Mouse (Mus musculus) CH12.LX (cell line): ENCODE results near the gene Vasp. TPM values are rescaled to one million over a fixed set of nuclear protein-coding genes. Genes with fewer than 3 reads are reported as not detected.

Experiments
- DNase-seq: peaks from one replicate; pipeline ENCODE4 v3.0.0-alpha.2; 2013; ENCODE audit errors: extremely low read depth
- H3K27ac ChIP-seq: 2 replicates; pipeline ENCODE4 v1.5.1; 2012; ENCODE audit warnings: low read depth, mild to moderate bottlenecking, control low read depth, moderate library complexity; ENCODE audit not compliant: insufficient read depth
- H3K27me3 ChIP-seq: replicated peaks from 2 replicates; pipeline ENCODE3; 2012; ENCODE audit warnings: inconsistent platforms
- H3K36me3 ChIP-seq, 2 experiments: replicated peaks in 1 of 2; 2 replicates each; pipeline versions ENCODE3 to v1.6.1; 2012; ENCODE audit warnings: inconsistent platforms in 1 of 2, low read length in 1 of 2, mild to moderate bottlenecking in 1 of 2, mixed read lengths in 1 of 2, moderate library complexity in 1 of 2; ENCODE audit not compliant: control insufficient read depth in 1 of 2, insufficient read depth in 1 of 2
- H3K4me1 ChIP-seq, 2 experiments: 2 replicates each; pipeline ENCODE4 v1.6.1; 2012; ENCODE audit warnings: inconsistent platforms in 1 of 2, moderate library complexity in 1 of 2; ENCODE audit not compliant: insufficient read depth in 2 of 2, control insufficient read depth in 1 of 2
- H3K4me2 ChIP-seq: 2 replicates; pipeline ENCODE4 v1.6.1; 2012; ENCODE audit warnings: low read depth, mild to moderate bottlenecking, control low read depth; ENCODE audit not compliant: poor library complexity, insufficient read depth, severe bottlenecking
- H3K4me3 ChIP-seq, 3 experiments: fragments of 150-350 bp in 1 of 3; sonication (generic) in 1 of 3; replicated peaks in 1 of 3; 2 replicates each; pipeline versions ENCODE3 to v1.5.1; 2011 to 2012; ENCODE audit warnings: low read depth in 2 of 3, low read length in 2 of 3, mild to moderate bottlenecking in 2 of 3, moderate library complexity in 2 of 3, control low read depth in 1 of 3, improper control_type of control experiment in 1 of 3, inconsistent platforms in 1 of 3, mixed read lengths in 1 of 3; ENCODE audit not compliant: poor library complexity in 1 of 3
- H3K79me2 ChIP-seq: replicated peaks from 2 replicates; pipeline ENCODE4 v1.6.1; 2012; ENCODE audit warnings: mild to moderate bottlenecking, moderate library complexity; ENCODE audit not compliant: control insufficient read depth, poor library complexity, insufficient read depth, severe bottlenecking; ENCODE audit errors: extremely low read depth
- H3K9ac ChIP-seq: 2 replicates; pipeline ENCODE4 v1.6.1; 2012; ENCODE audit warnings: low read depth, mild to moderate bottlenecking, control low read depth, moderate library complexity; ENCODE audit not compliant: insufficient read depth
- H3K9me3 ChIP-seq: replicated peaks from 2 replicates; pipeline ENCODE3; 2012; ENCODE audit warnings: low read length, inconsistent platforms, mixed read lengths
- BHLHE40 ChIP-seq: IDR thresholded peaks from 2 replicates; pipeline ENCODE4 v1.6.1; 2011; ENCODE audit warnings: mild to moderate bottlenecking, low read depth, low read length, improper control_type of control experiment
- CHD1 ChIP-seq: IDR thresholded peaks from 2 replicates; pipeline ENCODE4 v1.6.1; 2012; ENCODE audit warnings: low read depth, low read length, improper control_type of control experiment, inconsistent platforms
- CHD2 ChIP-seq: IDR thresholded peaks from 2 replicates; pipeline ENCODE4 v1.6.1; 2011; ENCODE audit warnings: low read length, improper control_type of control experiment
- CTCF ChIP-seq, 2 experiments: IDR thresholded peaks in 1 of 2; conservative IDR thresholded peaks in 1 of 2; 2 replicates each; pipeline ENCODE4 v1.5.1; 2011 to 2012; ENCODE audit warnings: low read depth in 2 of 2, low read length in 2 of 2, improper control_type of control experiment in 1 of 2, inconsistent platforms in 1 of 2, mild to moderate bottlenecking in 1 of 2, moderate library complexity in 1 of 2
- E2F4 ChIP-seq: IDR thresholded peaks from 2 replicates; pipeline ENCODE4 v1.6.1; 2011; ENCODE audit warnings: low read depth, low read length, improper control_type of control experiment; ENCODE audit not compliant: insufficient replicate concordance
- ELF1 ChIP-seq: IDR thresholded peaks from 2 replicates; pipeline ENCODE4 v1.6.1; 2014; ENCODE audit warnings: low read depth, mild to moderate bottlenecking, inconsistent platforms, low read length, improper control_type of control experiment
- GABPA ChIP-seq: IDR thresholded peaks from 2 replicates; pipeline ENCODE4 v1.6.1; 2012; ENCODE audit warnings: low read depth, low read length, improper control_type of control experiment, inconsistent platforms; ENCODE audit not compliant: insufficient replicate concordance
- HCFC1 ChIP-seq: IDR thresholded peaks from 2 replicates; pipeline ENCODE4 v1.6.1; 2012; ENCODE audit warnings: low read depth, mild to moderate bottlenecking, inconsistent platforms, low read length, improper control_type of control experiment
- JUN ChIP-seq: IDR thresholded peaks from 2 replicates; pipeline ENCODE4 v1.6.1; 2011; ENCODE audit warnings: low read depth, mild to moderate bottlenecking, low read length, improper control_type of control experiment, moderate library complexity; ENCODE audit not compliant: insufficient read depth
- MEF2A ChIP-seq: IDR thresholded peaks from 2 replicates; pipeline ENCODE4 v1.6.1; 2014; ENCODE audit warnings: low read depth, mild to moderate bottlenecking, inconsistent platforms, low read length, improper control_type of control experiment, borderline replicate concordance
- MYC ChIP-seq: IDR thresholded peaks from 2 replicates; pipeline ENCODE4 v1.6.1; 2011; ENCODE audit warnings: low read depth, mild to moderate bottlenecking, improper control_type of control experiment, low read length
- NELFE ChIP-seq: IDR thresholded peaks from 2 replicates; pipeline ENCODE4 v1.6.1; 2011; ENCODE audit warnings: low read depth, low read length, improper control_type of control experiment
- POLR2AphosphoS2 ChIP-seq: IDR thresholded peaks from 2 replicates; pipeline ENCODE4 v1.6.1; 2011; ENCODE audit warnings: low read depth, low read length, improper control_type of control experiment
- TBP ChIP-seq: conservative IDR thresholded peaks from 2 replicates; pipeline ENCODE4 v1.6.1; 2011; ENCODE audit warnings: low read depth, low read length, improper control_type of control experiment
- TCF12 ChIP-seq: IDR thresholded peaks from 2 replicates; pipeline ENCODE4 v1.6.1; 2014; ENCODE audit warnings: low read depth, mild to moderate bottlenecking, inconsistent platforms, low read length, improper control_type of control experiment
- USF1 ChIP-seq: IDR thresholded peaks from 2 replicates; pipeline ENCODE4 v1.6.1; 2014; ENCODE audit warnings: low read depth, mild to moderate bottlenecking, inconsistent platforms, low read length, improper control_type of control experiment
- USF2 ChIP-seq: conservative IDR thresholded peaks from 2 replicates; pipeline ENCODE4 v1.6.1; 2011; ENCODE audit warnings: low read depth, low read length, improper control_type of control experiment
- ZMIZ1 ChIP-seq: IDR thresholded peaks from 2 replicates; pipeline ENCODE4 v1.6.1; 2012; ENCODE audit warnings: low read depth, mild to moderate bottlenecking, inconsistent platforms, low read length, improper control_type of control experiment
- ZNF384 ChIP-seq: IDR thresholded peaks from 2 replicates; pipeline ENCODE4 v1.6.1; 2012; ENCODE audit warnings: low read depth, low read length, improper control_type of control experiment, inconsistent platforms
- dilution Hi-C: fragments of 300-500 bp; cut with MboI; formaldehyde crosslinking; loops from 2 replicates; pipeline ENCODE4 v1.14.3; 2020; ENCODE audit warnings: low sequenced_read_pairs; ENCODE audit not compliant: extremely low pct_unique_long_range_greater_than_20kb, extremely low pct_ligation_motif_present
- in situ Hi-C: fragments of 300-500 bp; cut with MboI; formaldehyde crosslinking; loops from 3 replicates; pipeline ENCODE4 v1.14.3; 2019; ENCODE audit warnings: low sequenced_read_pairs, low pct_ligation_motif_present, low pct_unique_long_range_greater_than_20kb, mixed read lengths
- polyA plus RNA-seq: library from polyadenylated mRNA; unstranded; fragments of >175 nt; gene quantifications from 2 replicates; pipeline ENCODE4 v1.2.1, GENCODE M21; 2012; ENCODE audit warnings: low read depth; ENCODE audit not compliant: insufficient read length
- total RNA-seq, 2 experiments: library from RNA; depleted of rRNA; stranded (reverse); fragments of 300-350 nt in 1 of 2; fragments of >200 nt in 1 of 2; gene quantifications; 2 replicates each; pipeline ENCODE4 v1.2.3; 2012 to 2014

Vasp gene
- total and polyA plus RNA-seq, 3 experiments = 114 to 191 (median 125) TPM

DNA sequence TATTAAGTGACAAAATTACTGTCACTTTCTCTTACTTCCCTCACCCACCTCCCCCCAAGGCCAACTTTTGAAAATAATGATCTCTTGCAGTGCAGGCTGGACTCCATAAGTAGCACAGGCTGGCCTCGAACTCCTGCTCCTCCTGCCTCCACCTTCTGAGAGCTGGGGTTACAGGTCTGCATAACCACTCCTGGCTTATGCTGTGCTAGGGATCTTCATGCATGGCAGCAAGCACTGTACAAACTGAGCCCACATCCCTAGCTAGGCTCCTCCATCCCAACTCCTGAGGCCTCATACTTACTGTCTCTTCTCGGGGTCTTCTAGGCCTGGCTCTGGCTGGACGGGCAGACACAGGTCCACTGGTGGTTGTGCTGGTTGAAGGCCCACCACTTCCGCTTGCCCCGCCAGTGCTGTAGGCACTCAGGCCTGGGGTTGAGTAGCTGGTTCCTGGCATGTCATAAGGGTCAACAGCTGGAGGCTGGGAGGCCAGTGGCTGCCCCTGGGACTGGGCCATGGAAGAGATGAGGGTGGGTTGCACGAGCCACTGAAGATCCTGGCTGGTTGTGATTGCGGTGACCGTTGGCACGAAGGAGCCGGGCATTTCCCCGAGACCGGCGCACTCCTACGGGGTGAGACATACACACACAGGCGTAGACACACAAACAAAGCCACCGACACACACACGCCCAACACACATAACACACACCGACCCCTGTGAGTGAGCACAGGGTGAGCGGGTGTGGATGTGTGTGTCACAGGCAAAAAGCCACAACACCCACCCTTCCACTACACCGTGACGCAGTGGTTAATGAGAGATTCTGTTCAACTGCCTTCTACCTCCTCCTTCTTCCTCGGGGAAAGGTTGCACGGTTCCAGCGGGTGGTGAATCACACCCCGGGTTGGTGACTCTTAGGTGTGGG, 35.5 kb upstream of the Vasp start:
- Histone ChIP-seq H3K27me3 (peaks cover 73% of the 10 kb centered on the region), H3K9me3 (peaks cover 4% of the 10 kb centered on the region)
- in situ Hi-C loops = loop anchor here (5.0 kb wide), 1 partner anchor 35 kb away; the partner anchor contains the start of gene Ercc1
- TF ChIP-seq CHD2 = no peak
- TF ChIP-seq ZMIZ1 = no peak
- TF ChIP-seq USF1 = no peak
- no peak for TF ChIP-seq POLR2AphosphoS2
- no peak for TF ChIP-seq CHD1
- TF ChIP-seq MYC = no peak
- no peak for TF ChIP-seq NELFE
- no peak for TF ChIP-seq BHLHE40
- no peak for TF ChIP-seq GABPA
- no peak for TF ChIP-seq CTCF (conservative IDR thresholded peaks at IDR 0.05 in 1 of 2, IDR thresholded peaks at IDR 0.05 in 1 of 2; ENCODE audit: low read depth in 2 of 2, low read length in 2 of 2)
- TF ChIP-seq MEF2A = no peak
- no peak for TF ChIP-seq E2F4
- TF ChIP-seq USF2 = no peak
- TF ChIP-seq ZNF384 = no peak
- TF ChIP-seq ELF1 = no peak
- TF ChIP-seq TCF12 = no peak
- no peak for TF ChIP-seq TBP
- no peak for TF ChIP-seq HCFC1
- no peak for TF ChIP-seq JUN
- TF ChIP-seq, all 38 proteins: peak for 0
- Histone ChIP-seq H3K4me2 (0 out of 2 replicates have a peak overlapping the region, but pooled peaks have one; percentile 83), H3K27ac (no peak overlapping the region), H3K36me3 (no peaks in the 10 kb centered on the region), H3K79me2 (no peaks in the 10 kb centered on the region), H3K4me1 (peaks cover 0 to 26% of the 10 kb centered on the region in 2 experiments; a peak in 2 of 4 replicates), H3K4me3 (no peak overlapping the region), H3K9ac (no peak overlapping the region)
- no peak for DNase-seq
- dilution Hi-C loops = no loop called here
